Mouse (Mus musculus) B cell, adult 62 days (primary cell): ENCODE results near the gene Atp2c2. TPM values are rescaled to one million over a fixed set of nuclear protein-coding genes. Genes with fewer than 3 reads are reported as not detected.

Experiments used
- total RNA-seq: library from RNA; stranded (reverse); gene quantifications from 4 replicates; pipeline ENCODE4 v1.2.4, GENCODE M21; 2023

The Atp2c2 gene
- not detected in 4 replicates for total RNA-seq

DNA sequence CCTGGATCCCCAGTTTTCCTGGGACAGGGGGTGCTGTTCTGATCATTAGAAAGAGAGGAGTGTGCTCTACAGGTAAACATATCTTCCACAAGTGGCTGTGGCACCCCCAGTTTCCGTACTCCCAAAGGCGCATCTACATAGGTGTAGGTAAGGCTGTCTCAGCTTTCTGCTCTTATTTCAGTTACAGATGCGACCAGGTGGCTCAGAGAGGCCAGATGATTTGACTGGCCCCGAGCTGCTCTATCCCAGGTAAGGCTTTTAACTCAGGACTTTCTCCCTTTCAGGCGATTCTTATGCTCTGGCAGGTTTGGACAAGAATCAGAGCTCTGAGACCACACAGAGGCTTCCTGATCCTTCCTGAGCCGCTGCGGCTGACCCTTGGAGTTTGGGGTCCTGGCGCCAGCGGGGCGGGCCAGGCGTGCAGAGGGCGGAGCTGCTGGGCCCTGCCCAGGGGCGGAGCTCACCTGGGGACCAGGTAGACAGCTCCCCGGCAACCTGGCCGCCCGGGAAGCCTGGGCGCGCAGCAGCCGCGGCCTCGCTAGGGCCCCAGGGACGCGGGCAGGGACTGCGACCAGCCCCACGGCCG, at the start of gene Atp2c2:
Gene Atp2c2, plus strand, starts transcription at position 461 of the 586 bp plus-strand sequence.

DNA sequence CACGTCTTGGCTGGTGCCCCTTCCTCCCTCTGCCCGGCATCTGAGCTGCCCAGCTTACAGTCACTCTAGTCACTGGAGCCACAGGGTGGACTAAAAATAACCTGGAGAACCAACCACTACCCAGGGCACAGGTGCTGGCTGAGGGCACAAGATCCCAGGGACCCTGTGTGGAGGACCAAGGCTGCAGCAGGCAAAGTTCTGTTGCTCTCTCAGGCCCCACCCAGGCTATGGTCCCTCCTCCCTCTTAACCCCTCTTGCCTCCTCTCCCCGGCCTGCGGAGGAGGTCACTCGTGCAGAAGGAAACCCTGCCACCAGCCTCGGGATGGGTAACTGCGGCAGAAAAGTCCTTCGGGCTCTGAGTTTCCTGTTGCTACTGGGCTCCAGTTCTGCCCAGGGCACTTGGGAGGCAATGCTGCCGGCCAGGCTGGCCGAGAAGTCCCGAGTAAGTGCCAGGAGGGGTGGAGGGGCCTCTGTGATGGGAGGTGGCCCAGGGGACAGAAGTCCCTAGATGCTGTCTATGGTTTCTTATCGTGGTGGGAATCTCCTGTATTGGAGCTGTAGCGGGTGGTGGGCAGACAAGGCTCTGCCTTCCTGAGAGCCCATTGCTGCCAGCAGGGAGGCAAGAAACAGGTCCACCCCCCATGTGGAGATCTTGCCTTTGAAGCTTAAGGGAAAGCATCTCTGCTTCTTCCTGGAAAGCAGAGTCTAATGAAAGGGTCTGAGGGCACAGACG, 33.4 kb upstream of the Atp2c2 start, which contains the start of gene Wfdc1:
Gene Wfdc1, plus strand, starts transcription at position 147 of the 733 bp plus-strand sequence.

DNA sequence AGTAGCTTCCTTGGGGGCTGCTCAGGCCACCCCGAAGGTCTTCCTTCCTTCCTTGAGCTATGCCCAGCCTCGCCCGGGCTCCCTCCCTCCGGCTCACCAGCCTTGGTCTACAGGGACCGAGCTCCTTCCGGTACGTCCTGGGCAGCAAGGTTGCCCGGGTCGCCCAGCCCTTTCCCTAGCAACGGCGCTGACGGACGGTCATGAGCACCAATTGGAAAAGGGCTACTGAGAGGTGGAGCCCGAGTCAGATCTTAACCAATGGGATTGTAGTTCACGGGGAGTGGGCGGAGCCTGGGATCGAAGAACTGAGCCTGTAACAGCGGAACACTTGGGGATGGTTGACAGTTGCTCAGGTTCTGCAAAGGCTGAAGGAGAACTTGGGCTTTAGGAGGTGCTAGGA, 78.5 kb downstream of the Atp2c2 start, which contains the start of gene Tldc1:
Gene Tldc1, minus strand, starts transcription at position 154 of the 400 bp plus-strand sequence.

Other genes with a start within 250 kb of the Atp2c2 start
- gene Slc38a8, start 198.3 kb upstream of the Atp2c2 start, total RNA-seq: 0.47 to 1.1 TPM (median 0.85 TPM) in 4 replicates
- 116 to 135 TPM (median 122 TPM) in 4 replicates for gene Mbtps1, start 141.3 kb upstream of the Atp2c2 start, total RNA-seq
- gene Hsdl1, start 124.8 kb upstream of the Atp2c2 start, total RNA-seq: 37.6 to 54.8 TPM (median 41.5 TPM) in 4 replicates
- not detected in 4 replicates for gene Dnaaf1, start 124.8 kb upstream of the Atp2c2 start, total RNA-seq
- gene Taf1c, start 94.8 kb upstream of the Atp2c2 start, total RNA-seq: 18.6 to 21.2 TPM (median 18.9 TPM) in 4 replicates
- gene Adad2, start 87.3 kb upstream of the Atp2c2 start, total RNA-seq: not detected in 4 replicates
- gene Kcng4, start 64.3 kb upstream of the Atp2c2 start, total RNA-seq: not detected in 4 replicates
- not detected in 4 replicates for gene Wfdc1, start 33.6 kb upstream of the Atp2c2 start, total RNA-seq
- gene Tldc1, start 78.4 kb downstream of the Atp2c2 start, total RNA-seq: 4.7 to 5.4 TPM (median 5.0 TPM) in 4 replicates
- gene Cotl1, start 140.5 kb downstream of the Atp2c2 start, total RNA-seq: 401 to 417 TPM (median 412 TPM) in 4 replicates
- 10.5 to 13.3 TPM (median 10.9 TPM) in 4 replicates for gene Klhl36, start 162.3 kb downstream of the Atp2c2 start, total RNA-seq
- gene Usp10, start 210.4 kb downstream of the Atp2c2 start, total RNA-seq: 108 to 119 TPM (median 113 TPM) in 4 replicates
- 0.50 to 19.0 TPM (median 8.6 TPM) in 3 of 4 replicates, not detected in the other for gene Gm20388, start 210.8 kb downstream of the Atp2c2 start, total RNA-seq